Mouse (Mus musculus) kidney, postnatal 0 days (tissue): ENCODE results near the gene Kdm5c. TPM values are rescaled to one million over a fixed set of nuclear protein-coding genes. Genes with fewer than 3 reads are reported as not detected.

Source experiments
- ATAC-seq: fragments of 200-750 bp; cut with Nextera tagmentation; replicated peaks from 2 replicates; pipeline ENCODE4 v1.8.0; 2017; ENCODE audit warnings: low read depth, moderate number of reproducible peaks, moderate TSS enrichment, moderate library complexity; ENCODE audit not compliant: low FRiP score
- DNase-seq: peaks from one replicate; pipeline ENCODE4 v3.0.0-alpha.2; 2016; ENCODE audit warnings: low spot score
- H3K27ac ChIP-seq: fragments of 300-500 bp; sonication (generic); 2 replicates; pipeline ENCODE4 v1.5.1; 2014; ENCODE audit warnings: mild to moderate bottlenecking
- H3K27me3 ChIP-seq: fragments of 300-500 bp; sonication (generic); 2 replicates; pipeline ENCODE4 v1.6.1; 2014; ENCODE audit warnings: low read length, mixed read lengths; ENCODE audit not compliant: insufficient read depth
- H3K36me3 ChIP-seq: fragments of 300-500 bp; sonication (generic); 2 replicates; pipeline ENCODE4 v1.6.1; 2014; ENCODE audit warnings: low read length, mixed read lengths; ENCODE audit not compliant: insufficient read depth
- H3K4me1 ChIP-seq: fragments of 300-500 bp; sonication (generic); replicated peaks from 2 replicates; pipeline ENCODE4 v1.6.1; 2014; ENCODE audit warnings: antibody characterized with exemption, low read length, mixed read lengths; ENCODE audit not compliant: insufficient read depth
- H3K4me2 ChIP-seq: fragments of 300-500 bp; sonication (generic); 2 replicates; pipeline ENCODE4 v1.6.1; 2014; ENCODE audit warnings: mild to moderate bottlenecking, low read length, moderate library complexity, mixed read lengths
- H3K4me3 ChIP-seq: fragments of 300-500 bp; sonication (generic); replicated peaks from 2 replicates; pipeline ENCODE4 v1.5.1; 2014; ENCODE audit warnings: low read depth, low read length
- H3K9ac ChIP-seq: fragments of 300-500 bp; sonication (generic); 2 replicates; pipeline ENCODE4 v1.6.1; 2014; ENCODE audit warnings: low read depth, low read length
- H3K9me3 ChIP-seq: fragments of 300-500 bp; sonication (generic); replicated peaks from 2 replicates; pipeline ENCODE4 v1.6.1; 2016; ENCODE audit warnings: low read length, inconsistent platforms, mixed read lengths
- CTCF ChIP-seq: IDR thresholded peaks from 2 replicates; pipeline ENCODE4 v1.5.1; 2016; ENCODE audit warnings: antibody characterized with exemption, low read depth, mild to moderate bottlenecking, moderate library complexity
- WGBS: fragments of 180-500 bp; shearing (Covaris S2); extraction: QIAGEN DNeasy Blood & Tissue Kit; methylation state at CpG from one replicate; pipeline ENCODE4 v1.1.7; 2014; 5-methylcytosine and 5-hydroxymethylcytosine counted together
- polyA plus RNA-seq: library from polyadenylated mRNA; unstranded; fragments of >200 nt; fragmentation: Nextera tagmentation; extraction: Ambion mirVana; gene quantifications from 2 replicates; pipeline ENCODE4 v1.2.1, GENCODE M21; 2015

Kdm5c gene
- polyA plus RNA-seq: 18.0 and 18.5 TPM in 2 replicates

- DNase-seq (peak; percentile 97), ATAC-seq (peak; percentile 99)
- no peaks in the 10 kb centered on the region for H3K27me3 ChIP-seq
- H3K9ac ChIP-seq: peak within 1 kb of the TSS; percentile 98
- H3K36me3 ChIP-seq: no peaks in the 10 kb centered on the region
- H3K4me1 ChIP-seq: peaks cover 10% of the 10 kb centered on the region
- peak within 1 kb of the TSS; percentile 73 for H3K4me2 ChIP-seq
- under 1% methylated on average over 66 of the region's 69 CpGs for WGBS
- H3K9me3 ChIP-seq: no peaks in the 10 kb centered on the region
- peak within 1 kb of the TSS; percentile 93 for H3K4me3 ChIP-seq
- TF ChIP-seq CTCF: no peak; the same call in 1 of the 2 replicates
- peak within 1 kb of the TSS; percentile 78 for H3K27ac ChIP-seq
Measured at GRCm38 (mm10) chrX:152232781-152233763, at the start of gene Kdm5c. TSS of gene Kdm5c (plus strand) at chrX:152233020.

DNA sequence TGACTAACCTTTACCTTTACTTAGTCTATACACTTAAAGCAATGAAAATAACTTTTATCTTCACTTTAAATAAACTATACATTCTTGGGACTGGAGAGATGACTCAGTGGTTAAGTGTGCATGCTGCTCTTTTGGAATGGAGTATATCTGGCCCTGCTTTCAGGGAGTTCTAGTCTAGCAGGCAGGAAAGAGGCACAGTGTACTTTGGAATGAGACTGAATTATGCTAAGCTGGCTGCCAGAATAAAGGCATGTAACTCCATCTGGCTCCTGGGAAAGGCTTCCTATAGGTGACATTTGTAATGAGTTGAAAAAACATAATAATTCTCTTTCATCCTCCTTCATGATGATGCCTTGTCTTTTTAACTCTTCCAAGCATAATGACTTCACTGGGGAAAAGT is 45.7 kb upstream of the Kdm5c start:
- Histone ChIP-seq H3K36me3 (no peaks in the 10 kb centered on the region), H3K4me2 (no peak overlapping the region), H3K27ac (no peak overlapping the region), H3K9me3 (no peaks in the 10 kb centered on the region), H3K27me3 (no peaks in the 10 kb centered on the region), H3K4me3 (no peak overlapping the region), H3K4me1 (no peaks in the 10 kb centered on the region), H3K9ac (no peak overlapping the region)
- TF ChIP-seq CTCF: no peak
- ATAC-seq (no peak), DNase-seq (no peak)

DNA sequence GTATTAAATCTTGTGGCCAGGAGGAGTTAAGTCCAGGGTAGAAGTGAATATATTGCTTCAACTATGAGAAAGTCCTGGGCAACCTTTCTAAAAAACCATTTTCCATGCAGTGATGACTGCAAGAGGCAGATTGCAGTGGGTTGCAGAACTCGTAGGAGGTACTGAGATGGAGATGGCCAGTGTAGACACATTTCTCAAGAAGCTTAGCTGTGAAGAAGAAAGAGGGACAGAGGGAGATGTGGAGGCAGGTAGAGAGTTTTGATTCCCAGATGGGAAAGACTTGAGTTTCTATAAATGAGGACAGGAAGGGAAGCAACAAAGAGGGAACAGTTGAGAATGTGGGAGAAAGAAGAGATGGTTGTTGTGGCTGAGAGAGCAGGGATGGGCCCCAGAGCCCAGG is 41.6 kb upstream of the Kdm5c start:
- no peak for TF ChIP-seq CTCF
- no peak for DNase-seq
- ATAC-seq: no peak
- H3K27me3 ChIP-seq: no peaks in the 10 kb centered on the region
- no peaks in the 10 kb centered on the region for H3K36me3 ChIP-seq
- H3K9me3 ChIP-seq: no peaks in the 10 kb centered on the region
- H3K9ac ChIP-seq: no peak overlapping the region
- H3K27ac ChIP-seq: no peak overlapping the region
- H3K4me1 ChIP-seq: no peaks in the 10 kb centered on the region
- H3K4me2 ChIP-seq: no peak overlapping the region
- WGBS: 80% methylated on average over 1 of the region's 1 CpGs
- no peak overlapping the region for H3K4me3 ChIP-seq

GRCm38 (mm10) chrX:152197814-152198648 is 34.8 kb upstream of the Kdm5c start:
- H3K4me1 ChIP-seq: no peaks in the 10 kb centered on the region
- DNase-seq: no peak
- WGBS: 94% methylated on average over 1 of the region's 1 CpGs
- H3K4me2 ChIP-seq: no peak overlapping the region
- no peak for ATAC-seq
- no peak overlapping the region for H3K27ac ChIP-seq
- no peaks in the 10 kb centered on the region for H3K27me3 ChIP-seq
- H3K36me3 ChIP-seq: no peaks in the 10 kb centered on the region
- no peak overlapping the region for H3K9ac ChIP-seq
- H3K9me3 ChIP-seq: no peaks in the 10 kb centered on the region
- no peak overlapping the region for H3K4me3 ChIP-seq
- no peak for TF ChIP-seq CTCF

DNA sequence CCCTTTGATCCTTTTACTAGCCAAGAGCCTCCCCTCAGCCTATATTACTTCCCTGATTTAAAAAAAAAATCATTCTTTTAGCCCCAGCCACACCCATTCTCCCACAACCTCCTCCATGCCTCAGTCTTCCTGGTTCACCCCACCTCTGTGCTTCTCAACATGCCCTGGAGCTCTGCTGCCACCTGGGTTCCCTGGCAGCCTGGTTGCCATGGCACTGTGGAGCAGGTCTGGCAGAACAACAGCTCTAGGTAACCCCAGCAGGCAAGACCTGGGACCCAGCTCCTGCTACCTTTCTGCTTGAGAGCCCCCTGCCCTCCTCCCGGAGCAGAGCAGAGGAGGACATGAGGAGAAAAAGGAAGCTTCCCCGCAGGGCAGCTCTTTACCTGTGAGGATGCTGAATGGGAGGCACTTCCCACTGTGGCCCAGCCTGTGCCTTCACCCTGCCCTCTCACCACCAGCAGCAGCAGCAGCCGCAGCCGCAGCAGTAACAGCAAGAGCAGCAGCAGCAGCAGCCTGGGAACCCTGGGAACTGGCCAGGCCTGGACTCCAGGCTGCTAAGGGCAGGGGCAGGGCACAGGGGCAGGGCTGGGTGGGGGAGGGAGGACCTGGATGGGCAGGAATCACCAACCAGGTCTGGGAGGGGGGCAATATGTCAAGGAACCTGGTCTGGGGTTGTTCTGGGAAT is 30.9 kb upstream of the Kdm5c start:
- H3K9me3 ChIP-seq: no peaks in the 10 kb centered on the region
- ATAC-seq (peak; percentile 63; the same call in 1 of the 2 replicates), DNase-seq (no peak)
- H3K4me2 ChIP-seq: no peak overlapping the region
- H3K9ac ChIP-seq: no peak overlapping the region
- 33% methylated on average over 4 of the region's 4 CpGs for WGBS
- H3K36me3 ChIP-seq: no peaks in the 10 kb centered on the region
- H3K27ac ChIP-seq: no peak overlapping the region
- H3K27me3 ChIP-seq: no peaks in the 10 kb centered on the region
- no peaks in the 10 kb centered on the region for H3K4me1 ChIP-seq
- no peak for TF ChIP-seq CTCF
- H3K4me3 ChIP-seq: no peak overlapping the region
